Comparison of ENCODE assay signal across 10 mouse cellular contexts in the genomic region with DNA sequence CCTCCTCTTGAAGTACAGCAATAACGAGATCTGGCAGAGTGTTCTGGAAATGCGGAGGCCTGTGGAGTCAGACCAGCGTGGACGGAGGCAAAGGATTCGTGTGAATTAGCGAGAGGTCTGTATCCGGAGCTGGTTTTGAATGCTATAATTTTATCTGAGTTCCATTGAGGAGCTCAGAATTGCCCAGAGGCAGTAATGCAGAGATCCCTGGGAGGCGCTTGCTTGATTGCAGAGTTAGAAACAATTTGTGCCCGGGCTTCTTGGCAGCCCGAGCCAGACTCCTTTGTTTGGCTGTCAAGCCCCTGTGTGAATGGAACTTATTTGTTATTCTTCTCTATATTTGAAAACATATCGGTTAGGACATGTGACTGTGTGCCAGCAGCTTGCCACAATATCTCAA.
A peak's percentile ranks its signal among the peaks of the same experiment; 100 is the strongest.
DNase-seq lines count a peak whose midpoint lies in the region; ATAC-seq and TF ChIP-seq lines count a peak whose summit lies in the region.
"Had no signal": no experiment of that assay in that cellular context is flagged by ENCODE, and none has a peak within 500 bp of the region (broad histone marks: within the 10 kb centered on the region; RNA-seq: fewer than 3 reads in every experiment).

No protein-coding gene starts in this region.

- TF ChIP-seq CTCF in kidney, adult 2 months (conservative IDR thresholded peaks at IDR 0.05; ENCODE audit: insufficient read depth, insufficient read length, low read depth, low read length) = no peak

- H3K36me3 ChIP-seq in kidney, adult 2 months (ENCODE audit: control insufficient read depth, insufficient read depth, low read length) = no peaks in the 10 kb centered on the region
- H3K36me3 ChIP-seq in forebrain, embryonic 14.5 days (ENCODE audit: control insufficient read depth, insufficient read depth, low read length) = no peaks in the 10 kb centered on the region

- H3K9me3 ChIP-seq in forebrain, embryonic 14.5 days (replicated peaks; ENCODE audit: control insufficient read depth, low read length) = no peaks in the 10 kb centered on the region

- no peak for TF ChIP-seq POLR2A in kidney, adult 2 months (IDR thresholded peaks at IDR 0.05; ENCODE audit: low read depth, low read length)

- 75% methylated on average over 11 of the region's 11 CpGs for WGBS in kidney, adult 2 months
- WGBS in forebrain, embryonic 14.5 days = 4% methylated on average over 11 of the region's 11 CpGs

- no peak overlapping the region for H3K27ac ChIP-seq in kidney, adult 2 months (ENCODE audit: insufficient read depth, low read depth, low read length)
- peak overlapping the region; percentile 10 for H3K27ac ChIP-seq in forebrain, embryonic 14.5 days (ENCODE audit: low read depth, low read length)
- H3K27ac ChIP-seq: liver, embryonic 14.5 days had no signal

- no peaks in the 10 kb centered on the region for H3K27me3 ChIP-seq in kidney, adult 2 months (replicated peaks; ENCODE audit: control insufficient read depth, insufficient read depth, low read length)
- no peaks in the 10 kb centered on the region for H3K27me3 ChIP-seq in forebrain, embryonic 14.5 days (replicated peaks; ENCODE audit: control insufficient read depth, insufficient read depth, low read length)

- peak overlapping the region; percentile 26; the same call in 1 of the 2 replicates for H3K9ac ChIP-seq in forebrain, embryonic 14.5 days (ENCODE audit: low read length)
- H3K9ac ChIP-seq: liver, embryonic 14.5 days had no signal

- DNase-seq in kidney, adult 2 months = peak; percentile 47
- no peak for DNase-seq in kidney, postnatal 10 days
- DNase-seq in brain, adult 2 months (ENCODE audit: low read depth, low spot score) = peak; percentile 53
- peak; percentile 88 for DNase-seq in forebrain, embryonic 14.5 days (ENCODE audit: low spot score)
- peak; percentile 43 for DNase-seq in lung, postnatal 14 days
- DNase-seq in adrenal gland, postnatal 4 days (ENCODE audit: low spot score in 2 of 2) = no peak
- no peak for DNase-seq in MN1 (ENCODE audit: low spot score)
- DNase-seq: cerebellum, adult 18-20 months had no signal

- no peaks in the 10 kb centered on the region for H3K4me1 ChIP-seq in kidney, adult 2 months (ENCODE audit: control insufficient read depth, insufficient read depth, low read length)
- H3K4me1 ChIP-seq in forebrain, embryonic 14.5 days (ENCODE audit: control insufficient read depth, insufficient read depth, low read length) = peaks cover 38% of the 10 kb centered on the region

- H3K4me3 ChIP-seq in kidney, adult 2 months (ENCODE audit: insufficient read depth, low read depth, low read length) = no peak overlapping the region
- H3K4me3 ChIP-seq in forebrain, embryonic 14.5 days (ENCODE audit: low read depth, low read length) = no peak overlapping the region

- peak; percentile 69 for ATAC-seq in forebrain, embryonic 14.5 days
- no peak for ATAC-seq in megakaryocyte progenitor cell, adult 5-6 weeks (replicated peaks; ENCODE audit: poor library complexity)

- H3K4me2 ChIP-seq in forebrain, embryonic 14.5 days (ENCODE audit: low read length) = peak overlapping the region; percentile 6; the same call in 1 of the 2 replicates

Comparison
In these comparisons a context has a peak if more than half of its experiments do, and no peak if none do; other contexts are left out.
1. DNase-seq: peak in kidney, adult 2 months (single experiment), brain, adult 2 months (single experiment), forebrain, embryonic 14.5 days (single experiment) and lung, postnatal 14 days (single experiment); none in kidney, postnatal 10 days (single experiment), adrenal gland, postnatal 4 days (0 of 2) and MN1 (single experiment).